Mouse (Mus musculus): Measurements from ENCODE around the gene Snca. TPM values are rescaled to one million over a fixed set of nuclear protein-coding genes. Genes with fewer than 3 reads are reported as not detected.
"Not testable (repeated sequence)": the region's sequence is repeated elsewhere in the genome, so short reads cannot be mapped to it uniquely, and the experiment has no call there.

Snca gene
- polyA plus RNA-seq, 1 experiment from 2014 or later, result 138 TPM

- DNase-seq (no peak), ATAC-seq (ENCODE audit: low FRiP score, low TSS enrichment) (no peak)
- H3K9me3 ChIP-seq (ENCODE audit: control insufficient read depth, low read length), result no peaks in the 10 kb centered on the region
- H3K4me1 ChIP-seq (ENCODE audit: control insufficient read depth, insufficient read depth, low read length), result no peaks in the 10 kb centered on the region
- H3K4me3 ChIP-seq (replicated peaks; ENCODE audit: low read depth, low read length), result no peak overlapping the region
- H3K9ac ChIP-seq (replicated peaks; ENCODE audit: low read length), result no peak overlapping the region
- H3K36me3 ChIP-seq (ENCODE audit: control insufficient read depth, insufficient read depth, low read length), result no peaks in the 10 kb centered on the region
- H3K27ac ChIP-seq (replicated peaks; ENCODE audit: low read depth, low read length), result no peak overlapping the region
- no peaks in the 10 kb centered on the region for H3K27me3 ChIP-seq (ENCODE audit: control insufficient read depth, insufficient read depth, low read length)
- H3K4me2 ChIP-seq (ENCODE audit: low read length), result no peak overlapping the region
Measured at GRCm38 (mm10) chr6:60745965-60746364, 83.7 kb downstream of the Snca start.

GRCm38 (mm10) chr6:60741427-60742071, 88.1 kb downstream of the Snca start:
- DNase-seq, result peak; percentile 50

GRCm38 (mm10) chr6:60739776-60740175, 89.9 kb downstream of the Snca start:
- Histone ChIP-seq H3K36me3 (ENCODE audit: control insufficient read depth, insufficient read depth, low read length) (no peaks in the 10 kb centered on the region), H3K4me1 (ENCODE audit: control insufficient read depth, insufficient read depth, low read length) (no peaks in the 10 kb centered on the region), H3K9ac (replicated peaks; ENCODE audit: low read length) (no peak overlapping the region), H3K4me3 (replicated peaks; ENCODE audit: low read depth, low read length) (no peak overlapping the region), H3K9me3 (ENCODE audit: control insufficient read depth, low read length) (no peaks in the 10 kb centered on the region), H3K4me2 (ENCODE audit: low read length) (no peak overlapping the region), H3K27ac (replicated peaks; ENCODE audit: low read depth, low read length) (no peak overlapping the region), H3K27me3 (ENCODE audit: control insufficient read depth, insufficient read depth, low read length) (no peaks in the 10 kb centered on the region)
- DNase-seq (no peak), ATAC-seq (ENCODE audit: low FRiP score, low TSS enrichment) (no peak)
- WGBS, result 52% methylated on average over 1 of the region's 1 CpGs

More at GRCm38 (mm10) chr6:60741427-60742071, 88.1 kb downstream of the Snca start:
- no peaks in the 10 kb centered on the region for H3K36me3 ChIP-seq (ENCODE audit: control insufficient read depth, insufficient read depth, low read length)
- no peaks in the 10 kb centered on the region for H3K9me3 ChIP-seq (ENCODE audit: control insufficient read depth, low read length)
- 30% methylated on average over 2 of the region's 2 CpGs for WGBS
- no peak overlapping the region for H3K4me3 ChIP-seq (replicated peaks; ENCODE audit: low read depth, low read length)
- H3K27me3 ChIP-seq (ENCODE audit: control insufficient read depth, insufficient read depth, low read length), result no peaks in the 10 kb centered on the region
- no peak overlapping the region for H3K4me2 ChIP-seq (ENCODE audit: low read length)
- no peak overlapping the region for H3K9ac ChIP-seq (replicated peaks; ENCODE audit: low read length)
- no peaks in the 10 kb centered on the region for H3K4me1 ChIP-seq (ENCODE audit: control insufficient read depth, insufficient read depth, low read length)
- H3K27ac ChIP-seq (replicated peaks; ENCODE audit: low read depth, low read length), result no peak overlapping the region
- ATAC-seq (ENCODE audit: low FRiP score, low TSS enrichment), result no peak; the same call in 1 of the 2 replicates

GRCm38 (mm10) chr6:60731164-60731563, 98.5 kb downstream of the Snca start:
- 18% methylated on average over 2 of the region's 2 CpGs for WGBS
- Histone ChIP-seq H3K27ac (replicated peaks; ENCODE audit: low read depth, low read length) (no peak overlapping the region), H3K27me3 (ENCODE audit: control insufficient read depth, insufficient read depth, low read length) (no peaks in the 10 kb centered on the region), H3K4me2 (ENCODE audit: low read length) (no peak overlapping the region), H3K4me3 (replicated peaks; ENCODE audit: low read depth, low read length) (no peak overlapping the region), H3K9me3 (ENCODE audit: control insufficient read depth, low read length) (no peaks in the 10 kb centered on the region), H3K4me1 (ENCODE audit: control insufficient read depth, insufficient read depth, low read length) (no peaks in the 10 kb centered on the region), H3K9ac (replicated peaks; ENCODE audit: low read length) (no peak overlapping the region), H3K36me3 (ENCODE audit: control insufficient read depth, insufficient read depth, low read length) (no peaks in the 10 kb centered on the region)
- DNase-seq (no peak), ATAC-seq (ENCODE audit: low FRiP score, low TSS enrichment) (no peak)

- Histone ChIP-seq H3K4me1 (ENCODE audit: control insufficient read depth, insufficient read depth, low read length) (no peaks in the 10 kb centered on the region), H3K9ac (replicated peaks; ENCODE audit: low read length) (no peak overlapping the region), H3K27me3 (ENCODE audit: control insufficient read depth, insufficient read depth, low read length) (no peaks in the 10 kb centered on the region), H3K4me3 (replicated peaks; ENCODE audit: low read depth, low read length) (no peak overlapping the region), H3K27ac (replicated peaks; ENCODE audit: low read depth, low read length) (no peak overlapping the region), H3K4me2 (ENCODE audit: low read length) (no peak overlapping the region), H3K36me3 (ENCODE audit: control insufficient read depth, insufficient read depth, low read length) (no peaks in the 10 kb centered on the region), H3K9me3 (ENCODE audit: control insufficient read depth, low read length) (no peaks in the 10 kb centered on the region)
- ATAC-seq (ENCODE audit: low FRiP score, low TSS enrichment) (no peak), DNase-seq (peak; percentile 10)
- 78% methylated on average over 2 of the region's 2 CpGs for WGBS
Measured at GRCm38 (mm10) chr6:60724110-60724829, 105.4 kb downstream of the Snca start.

GRCm38 (mm10) chr6:60717566-60717965, 112.1 kb downstream of the Snca start:
- Histone ChIP-seq H3K4me1 (ENCODE audit: control insufficient read depth, insufficient read depth, low read length) (no peaks in the 10 kb centered on the region), H3K4me2 (ENCODE audit: low read length) (no peak overlapping the region), H3K9me3 (ENCODE audit: control insufficient read depth, low read length) (no peaks in the 10 kb centered on the region), H3K4me3 (replicated peaks; ENCODE audit: low read depth, low read length) (no peak overlapping the region), H3K27me3 (ENCODE audit: control insufficient read depth, insufficient read depth, low read length) (no peaks in the 10 kb centered on the region), H3K9ac (replicated peaks; ENCODE audit: low read length) (no peak overlapping the region), H3K27ac (replicated peaks; ENCODE audit: low read depth, low read length) (no peak overlapping the region), H3K36me3 (ENCODE audit: control insufficient read depth, insufficient read depth, low read length) (no peaks in the 10 kb centered on the region)
- DNase-seq (no peak), ATAC-seq (ENCODE audit: low FRiP score, low TSS enrichment) (no peak)
- 80% methylated on average over 3 of the region's 3 CpGs for WGBS

- WGBS, result 5% methylated on average over 2 of the region's 2 CpGs
- peak overlapping the region; percentile 52; the same call in 1 of the 2 replicates for H3K27ac ChIP-seq (replicated peaks; ENCODE audit: low read depth, low read length)
- ATAC-seq (ENCODE audit: low FRiP score, low TSS enrichment) (no peak), DNase-seq (peak; percentile 33)
- H3K36me3 ChIP-seq (ENCODE audit: control insufficient read depth, insufficient read depth, low read length), result no peaks in the 10 kb centered on the region
- no peak overlapping the region for H3K4me2 ChIP-seq (ENCODE audit: low read length)
- peaks cover 6% of the 10 kb centered on the region; the same call in 1 of the 2 replicates for H3K4me1 ChIP-seq (ENCODE audit: control insufficient read depth, insufficient read depth, low read length)
- no peak overlapping the region for H3K4me3 ChIP-seq (replicated peaks; ENCODE audit: low read depth, low read length)
- H3K9ac ChIP-seq (replicated peaks; ENCODE audit: low read length), result no peak overlapping the region
- no peaks in the 10 kb centered on the region for H3K27me3 ChIP-seq (ENCODE audit: control insufficient read depth, insufficient read depth, low read length)
- H3K9me3 ChIP-seq (ENCODE audit: control insufficient read depth, low read length), result no peaks in the 10 kb centered on the region
Measured at GRCm38 (mm10) chr6:60709997-60710471, 119.6 kb downstream of the Snca start.

- DNase-seq (no peak), ATAC-seq (ENCODE audit: low FRiP score, low TSS enrichment) (no peak)
- Histone ChIP-seq H3K9me3 (ENCODE audit: control insufficient read depth, low read length) (no peaks in the 10 kb centered on the region), H3K27me3 (ENCODE audit: control insufficient read depth, insufficient read depth, low read length) (no peaks in the 10 kb centered on the region), H3K9ac (replicated peaks; ENCODE audit: low read length) (no peak overlapping the region), H3K4me2 (ENCODE audit: low read length) (no peak overlapping the region), H3K27ac (replicated peaks; ENCODE audit: low read depth, low read length) (no peak overlapping the region), H3K4me3 (replicated peaks; ENCODE audit: low read depth, low read length) (no peak overlapping the region), H3K36me3 (ENCODE audit: control insufficient read depth, insufficient read depth, low read length) (no peaks in the 10 kb centered on the region), H3K4me1 (ENCODE audit: control insufficient read depth, insufficient read depth, low read length) (no peaks in the 10 kb centered on the region)
- 86% methylated on average over 2 of the region's 2 CpGs for WGBS
Measured at GRCm38 (mm10) chr6:60698072-60698471, 131.6 kb downstream of the Snca start.

GRCm38 (mm10) chr6:60687048-60687447, 142.6 kb downstream of the Snca start:
- not testable (repeated sequence) for H3K4me2 ChIP-seq (ENCODE audit: low read length); H3K27me3 ChIP-seq (ENCODE audit: control insufficient read depth, insufficient read depth, low read length); H3K9ac ChIP-seq (replicated peaks; ENCODE audit: low read length); DNase-seq; H3K36me3 ChIP-seq (ENCODE audit: control insufficient read depth, insufficient read depth, low read length); H3K9me3 ChIP-seq (ENCODE audit: control insufficient read depth, low read length); H3K4me3 ChIP-seq (replicated peaks; ENCODE audit: low read depth, low read length); H3K4me1 ChIP-seq (ENCODE audit: control insufficient read depth, insufficient read depth, low read length); ATAC-seq (ENCODE audit: low FRiP score, low TSS enrichment); H3K27ac ChIP-seq (replicated peaks; ENCODE audit: low read depth, low read length)
- 84% methylated on average over 4 of the region's 4 CpGs for WGBS
